9 mouse cellular contexts compared by ENCODE assay signal in genomic region chr4:149966252-149966651, GRCm38 (mm10). TPM values are rescaled to one million over a fixed set of nuclear protein-coding genes. Genes with fewer than 3 reads are reported as not detected.
A peak's percentile ranks its signal among the peaks of the same experiment; 100 is the strongest.
DNase-seq lines count a peak whose midpoint lies in the region; ATAC-seq lines count a peak whose summit lies in the region.
"Had no signal": no experiment of that assay in that cellular context is flagged by ENCODE, and none has a peak within 500 bp of the region (broad histone marks: within the 10 kb centered on the region; RNA-seq: fewer than 3 reads in every experiment).

No protein-coding gene starts in this region.

- no peak for DNase-seq in hindbrain, embryonic 14.5 days (ENCODE audit: low spot score)
- DNase-seq in hindbrain, embryonic 11.5 days (ENCODE audit: low spot score) = no peak
- DNase-seq in adipocyte (ENCODE audit: low spot score) (peak; percentile 59), MN1 (ENCODE audit: low spot score) (no peak)
- DNase-seq in thymus, adult 18-20 months = no peak
- DNase-seq: liver, embryonic 13.5 days had no signal

- WGBS in hindbrain, embryonic 14.5 days = 55% methylated on average over 5 of the region's 5 CpGs
- 81% methylated on average over 5 of the region's 5 CpGs for WGBS in hindbrain, embryonic 11.5 days
- 80% methylated on average over 5 of the region's 5 CpGs for WGBS in limb, embryonic 12.5 days
- WGBS in neural tube, embryonic 15.5 days = 42% methylated on average over 5 of the region's 5 CpGs

- H3K27me3 ChIP-seq in hindbrain, embryonic 14.5 days (ENCODE audit: control insufficient read depth, insufficient read depth, low read length) = no peaks in the 10 kb centered on the region
- H3K27me3 ChIP-seq in hindbrain, embryonic 11.5 days (ENCODE audit: control insufficient read depth, insufficient read depth, low read length) = no peaks in the 10 kb centered on the region
- no peaks in the 10 kb centered on the region for H3K27me3 ChIP-seq in limb, embryonic 12.5 days
- no peaks in the 10 kb centered on the region for H3K27me3 ChIP-seq in neural tube, embryonic 15.5 days (replicated peaks)
- H3K27me3 ChIP-seq: liver, embryonic 13.5 days had no signal

- peak; percentile 24; the same call in 1 of the 2 replicates for ATAC-seq in hindbrain, embryonic 14.5 days (ENCODE audit: low FRiP score)
- no peak for ATAC-seq in hindbrain, embryonic 11.5 days (ENCODE audit: low FRiP score)
- peak; percentile 34; the same call in 1 of the 2 replicates for ATAC-seq in common myeloid progenitor, adult 5-6 weeks (replicated peaks; ENCODE audit: low read depth, poor library complexity, severe bottlenecking)
- no peak for ATAC-seq in limb, embryonic 12.5 days (ENCODE audit: insufficient number of reproducible peaks, insufficient read depth, low FRiP score, low TSS enrichment, low read depth)
- ATAC-seq in neural tube, embryonic 15.5 days (ENCODE audit: low FRiP score) = no peak

- H3K4me3 ChIP-seq in hindbrain, embryonic 14.5 days (replicated peaks; ENCODE audit: low read length) = no peak overlapping the region
- H3K4me3 ChIP-seq in hindbrain, embryonic 11.5 days (ENCODE audit: low read depth, low read length) = no peak overlapping the region
- H3K4me3 ChIP-seq in limb, embryonic 12.5 days (replicated peaks) = no peak overlapping the region
- H3K4me3 ChIP-seq in neural tube, embryonic 15.5 days (replicated peaks) = no peak overlapping the region
- H3K4me3 ChIP-seq: liver, embryonic 13.5 days had no signal

- H3K27ac ChIP-seq in hindbrain, embryonic 14.5 days = no peak overlapping the region
- no peak overlapping the region for H3K27ac ChIP-seq in hindbrain, embryonic 11.5 days (ENCODE audit: low read depth, low read length)
- H3K27ac ChIP-seq in limb, embryonic 12.5 days = 0 out of 2 replicates have a peak overlapping the region, but pooled peaks have one; percentile 14
- H3K27ac ChIP-seq in neural tube, embryonic 15.5 days (replicated peaks) = no peak overlapping the region
- H3K27ac ChIP-seq: liver, embryonic 13.5 days had no signal

- H3K36me3 ChIP-seq in hindbrain, embryonic 14.5 days (replicated peaks; ENCODE audit: control insufficient read depth, insufficient read depth) = no peaks in the 10 kb centered on the region
- H3K36me3 ChIP-seq in hindbrain, embryonic 11.5 days (ENCODE audit: control insufficient read depth, insufficient read depth, low read length) = no peaks in the 10 kb centered on the region
- H3K36me3 ChIP-seq in limb, embryonic 12.5 days = no peaks in the 10 kb centered on the region
- no peaks in the 10 kb centered on the region for H3K36me3 ChIP-seq in neural tube, embryonic 15.5 days
- H3K36me3 ChIP-seq: liver, embryonic 13.5 days had no signal

- H3K4me1 ChIP-seq in hindbrain, embryonic 14.5 days (replicated peaks; ENCODE audit: control insufficient read depth, insufficient read depth, low read length) = no peaks in the 10 kb centered on the region
- no peaks in the 10 kb centered on the region for H3K4me1 ChIP-seq in hindbrain, embryonic 11.5 days (replicated peaks; ENCODE audit: control insufficient read depth, insufficient read depth, low read length)
- peaks cover 34% of the 10 kb centered on the region for H3K4me1 ChIP-seq in limb, embryonic 12.5 days (replicated peaks)
- peaks cover 6% of the 10 kb centered on the region; the same call in 1 of the 2 replicates for H3K4me1 ChIP-seq in neural tube, embryonic 15.5 days
- H3K4me1 ChIP-seq: liver, embryonic 13.5 days had no signal

- H3K9ac ChIP-seq in hindbrain, embryonic 14.5 days = no peak overlapping the region
- no peak overlapping the region for H3K9ac ChIP-seq in hindbrain, embryonic 11.5 days (ENCODE audit: low read depth, low read length)
- H3K9ac ChIP-seq in limb, embryonic 12.5 days (replicated peaks) = no peak overlapping the region
- no peak overlapping the region for H3K9ac ChIP-seq in neural tube, embryonic 15.5 days (replicated peaks)
- H3K9ac ChIP-seq: liver, embryonic 13.5 days had no signal

- no peaks in the 10 kb centered on the region for H3K9me3 ChIP-seq in hindbrain, embryonic 14.5 days (ENCODE audit: control insufficient read depth, low read length)
- H3K9me3 ChIP-seq in hindbrain, embryonic 11.5 days (ENCODE audit: control insufficient read depth, low read length) = no peaks in the 10 kb centered on the region
- no peaks in the 10 kb centered on the region; the same call in 1 of the 2 replicates for H3K9me3 ChIP-seq in limb, embryonic 12.5 days
- no peaks in the 10 kb centered on the region for H3K9me3 ChIP-seq in neural tube, embryonic 15.5 days (replicated peaks)
- H3K9me3 ChIP-seq: liver, embryonic 13.5 days had no signal

- H3K4me2 ChIP-seq in hindbrain, embryonic 14.5 days (replicated peaks) = no peak overlapping the region
- no peak overlapping the region for H3K4me2 ChIP-seq in hindbrain, embryonic 11.5 days (replicated peaks; ENCODE audit: low read depth, low read length)
- H3K4me2 ChIP-seq in limb, embryonic 12.5 days = no peak overlapping the region
- no peak overlapping the region for H3K4me2 ChIP-seq in neural tube, embryonic 15.5 days
- H3K4me2 ChIP-seq: liver, embryonic 13.5 days had no signal

RNA-seq across cellular contexts. Expression of gene Spsb1, which starts 11.4 kb away (rescaled TPM):
- 7.0 and 7.2 TPM in 2 replicates for polyA plus RNA-seq in hindbrain, embryonic 14.5 days (2014; fragmentation: Nextera tagmentation; extraction: Ambion mirVana)
- 11.7 and 12.0 TPM in 2 replicates for polyA plus RNA-seq in hindbrain, embryonic 11.5 days (2014; fragmentation: Nextera tagmentation; extraction: Ambion mirVana)
- total RNA-seq in common myeloid progenitor, adult 5-6 weeks (2017) = not detected in 2 replicates
- 17.7 and 19.1 TPM in 2 replicates for polyA plus RNA-seq in limb, embryonic 12.5 days (2016; fragmentation: Nextera tagmentation; extraction: Ambion mirVana)
- 7.7 and 9.8 TPM in 2 replicates for polyA plus RNA-seq in neural tube, embryonic 15.5 days (2015; fragmentation: Nextera tagmentation; extraction: Ambion mirVana)

RNA-seq across cellular contexts. Expression of gene H6pd, which starts 42.6 kb away (rescaled TPM):
- polyA plus RNA-seq in hindbrain, embryonic 14.5 days (2014; fragmentation: Nextera tagmentation; extraction: Ambion mirVana) = 3.1 and 3.2 TPM in 2 replicates
- polyA plus RNA-seq in hindbrain, embryonic 11.5 days (2014; fragmentation: Nextera tagmentation; extraction: Ambion mirVana) = 2.1 and 2.8 TPM in 2 replicates
- 15.2 and 19.5 TPM in 2 replicates for total RNA-seq in common myeloid progenitor, adult 5-6 weeks (2017)
- polyA plus RNA-seq in limb, embryonic 12.5 days (2016; fragmentation: Nextera tagmentation; extraction: Ambion mirVana) = 7.0 and 10.0 TPM in 2 replicates
- polyA plus RNA-seq in neural tube, embryonic 15.5 days (2015; fragmentation: Nextera tagmentation; extraction: Ambion mirVana) = 3.3 and 6.4 TPM in 2 replicates

Comparison
In these comparisons a context has a peak if more than half of its experiments do, and no peak if none do; other contexts are left out.
1. ATAC-seq: peak in hindbrain, embryonic 14.5 days (single experiment) and common myeloid progenitor, adult 5-6 weeks (single experiment); none in hindbrain, embryonic 11.5 days (single experiment), limb, embryonic 12.5 days (single experiment) and neural tube, embryonic 15.5 days (single experiment).